Mouse (Mus musculus): ENCODE results near the gene Prkce.
A peak's percentile ranks its signal among the peaks of the same experiment; 100 is the strongest.

The Prkce gene

GRCm38 (mm10) chr17:86329273-86330075, 161.9 kb downstream of the Prkce start:
- no peak for DNase-seq (ENCODE audit: extremely low spot score, low read depth, low spot score)

DNA sequence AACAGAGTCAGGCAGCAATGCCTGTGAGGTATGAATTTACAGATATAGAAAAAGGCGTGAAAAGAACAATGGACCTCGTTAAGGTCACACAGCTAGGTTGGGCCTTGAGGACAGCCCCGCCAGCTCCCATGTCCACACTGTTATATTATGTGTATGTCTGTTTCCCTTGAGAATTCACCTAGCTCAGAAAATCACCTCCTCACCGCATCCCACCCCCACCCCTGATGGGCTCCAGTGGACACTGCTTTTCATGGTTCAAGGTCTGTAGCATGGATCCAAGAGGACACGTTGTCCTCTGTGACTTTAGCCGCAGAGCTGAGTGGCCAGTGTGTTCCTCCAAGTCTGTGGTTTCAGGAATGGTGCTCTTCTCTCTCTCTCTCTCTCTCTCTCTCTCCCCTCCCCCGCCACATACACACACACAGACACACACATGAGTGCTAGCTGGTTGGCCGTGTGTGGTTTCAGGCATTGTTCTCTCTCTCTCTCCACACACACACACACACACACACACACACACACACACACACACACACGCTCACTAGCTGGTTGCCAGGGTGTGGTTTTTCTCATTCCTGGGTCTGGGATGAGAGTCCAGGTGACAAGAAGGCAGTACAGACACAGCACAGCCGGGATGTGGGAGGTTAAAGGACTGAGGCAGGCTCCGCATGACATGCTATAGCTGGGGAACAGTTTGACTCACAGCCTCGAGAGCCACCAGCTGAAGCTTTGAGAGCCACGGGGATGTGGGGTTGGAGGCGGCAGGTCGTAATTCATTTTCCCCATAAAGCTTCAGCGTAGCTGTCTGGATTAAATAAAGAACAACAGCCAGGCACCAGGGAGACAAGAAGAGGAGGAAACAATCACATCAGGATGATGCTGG, 162.7 kb downstream of the Prkce start:
- no peak for DNase-seq (ENCODE audit: extremely low spot score, low read depth, low spot score)

DNA sequence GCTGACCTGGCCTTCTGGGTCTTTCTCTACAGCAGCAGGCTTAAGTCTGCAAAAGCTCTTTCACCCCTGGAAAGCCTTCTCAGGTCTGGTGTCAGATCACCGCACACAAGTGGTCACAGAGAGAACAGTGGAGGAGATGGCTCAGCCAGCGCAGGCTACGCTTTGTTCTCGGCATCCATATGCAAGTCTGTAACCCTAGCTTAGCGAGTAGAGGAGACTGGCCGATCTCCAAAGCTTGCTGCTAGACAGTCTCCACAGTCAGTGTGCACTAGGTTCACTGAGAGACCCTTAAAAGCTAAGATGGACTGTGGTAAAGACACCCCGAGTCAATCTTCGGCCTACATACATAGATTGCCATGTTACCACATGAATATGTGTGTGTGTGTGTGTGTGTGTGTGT, 164.2 kb downstream of the Prkce start:
- no peak for DNase-seq (ENCODE audit: extremely low spot score, low read depth, low spot score)

DNA sequence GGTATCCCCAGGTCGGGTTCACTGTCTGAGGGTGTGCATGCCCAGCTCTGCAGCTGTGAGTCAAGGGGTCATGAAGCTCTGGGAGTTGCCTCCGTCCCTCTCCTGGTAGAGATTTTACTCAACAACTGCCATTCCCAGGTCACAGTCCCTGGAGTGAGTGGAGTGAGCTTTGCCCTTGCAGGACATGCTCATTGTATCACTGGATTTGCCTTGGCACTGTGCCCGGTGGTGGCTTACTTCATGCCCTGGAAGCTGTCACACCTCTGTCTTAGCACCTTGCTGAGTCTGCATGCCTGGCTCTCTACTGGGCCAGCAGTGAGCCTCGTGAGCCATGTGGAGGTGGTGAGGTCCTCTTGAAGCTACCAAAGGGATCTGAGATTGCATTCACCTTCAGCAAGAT, 167.4 kb downstream of the Prkce start:
- DNase-seq (ENCODE audit: extremely low spot score, low read depth, low spot score) = no peak

DNA sequence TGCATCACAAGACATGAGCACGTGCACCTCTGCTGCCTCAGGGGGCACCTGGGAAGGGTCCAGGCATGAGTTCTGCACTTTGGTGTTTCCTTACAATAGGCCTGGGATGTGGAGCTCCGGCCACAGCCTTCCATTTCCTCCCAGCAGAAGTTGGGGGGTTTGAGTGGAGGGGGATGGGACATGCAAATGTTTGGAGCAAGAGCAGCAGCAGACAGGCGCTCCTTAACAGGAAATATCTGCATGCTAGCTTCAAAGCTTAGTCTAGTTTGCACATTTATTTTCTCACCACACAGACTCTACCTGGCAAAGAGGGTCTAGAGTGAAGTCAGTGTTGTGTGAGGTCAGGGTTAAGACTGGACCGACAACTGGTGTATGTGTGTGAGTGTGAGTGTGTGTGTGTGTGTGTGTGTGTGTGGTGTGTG, 169.1 kb downstream of the Prkce start:
- no peak for DNase-seq (ENCODE audit: extremely low spot score, low read depth, low spot score)

- DNase-seq (ENCODE audit: extremely low spot score, low read depth, low spot score) = no peak
Observed at GRCm38 (mm10) chr17:86337076-86337475, 169.5 kb downstream of the Prkce start.

- no peak for DNase-seq (ENCODE audit: extremely low spot score, low read depth, low spot score)
Observed at GRCm38 (mm10) chr17:86338328-86338727, 170.7 kb downstream of the Prkce start.

DNA sequence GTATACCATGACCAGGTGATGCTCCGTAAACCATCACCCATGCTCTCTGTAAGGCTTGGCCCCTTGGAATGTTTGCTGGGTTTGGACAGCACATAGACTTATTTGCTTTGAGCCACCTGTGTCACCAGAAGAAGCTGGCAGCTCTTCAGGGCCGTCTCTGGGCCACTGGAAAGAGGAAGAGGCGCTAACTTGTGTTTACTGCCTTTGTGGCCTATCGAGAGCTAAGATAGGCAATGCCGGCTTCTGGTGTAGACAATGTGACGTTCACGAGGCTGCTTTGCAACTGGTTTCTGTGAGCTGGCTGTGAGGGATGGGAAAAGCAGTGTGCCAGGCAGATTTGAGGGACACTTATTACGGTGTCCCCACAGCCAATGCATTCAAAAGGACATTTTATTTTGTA, 176.4 kb downstream of the Prkce start:
- DNase-seq (ENCODE audit: extremely low spot score, low read depth, low spot score) = no peak

- DNase-seq (ENCODE audit: extremely low spot score, low read depth, low spot score) = no peak
Observed at GRCm38 (mm10) chr17:86345234-86346005, 177.8 kb downstream of the Prkce start.

GRCm38 (mm10) chr17:86350236-86350635, 182.7 kb downstream of the Prkce start:
- no peak for DNase-seq (ENCODE audit: extremely low spot score, low read depth, low spot score)

GRCm38 (mm10) chr17:86350791-86351261, 183.2 kb downstream of the Prkce start:
- DNase-seq (ENCODE audit: extremely low spot score, low read depth, low spot score) = no peak

GRCm38 (mm10) chr17:86351282-86351681, 183.7 kb downstream of the Prkce start:
- DNase-seq (ENCODE audit: extremely low spot score, low read depth, low spot score) = no peak

GRCm38 (mm10) chr17:86352247-86353037, 184.9 kb downstream of the Prkce start:
- no peak for DNase-seq (ENCODE audit: extremely low spot score, low read depth, low spot score)

- DNase-seq (ENCODE audit: extremely low spot score, low read depth, low spot score) = no peak
Observed at GRCm38 (mm10) chr17:86353679-86354078, 186.1 kb downstream of the Prkce start.

- DNase-seq (ENCODE audit: extremely low spot score, low read depth, low spot score) = no peak
Observed at GRCm38 (mm10) chr17:86354101-86354500, 186.5 kb downstream of the Prkce start.

DNA sequence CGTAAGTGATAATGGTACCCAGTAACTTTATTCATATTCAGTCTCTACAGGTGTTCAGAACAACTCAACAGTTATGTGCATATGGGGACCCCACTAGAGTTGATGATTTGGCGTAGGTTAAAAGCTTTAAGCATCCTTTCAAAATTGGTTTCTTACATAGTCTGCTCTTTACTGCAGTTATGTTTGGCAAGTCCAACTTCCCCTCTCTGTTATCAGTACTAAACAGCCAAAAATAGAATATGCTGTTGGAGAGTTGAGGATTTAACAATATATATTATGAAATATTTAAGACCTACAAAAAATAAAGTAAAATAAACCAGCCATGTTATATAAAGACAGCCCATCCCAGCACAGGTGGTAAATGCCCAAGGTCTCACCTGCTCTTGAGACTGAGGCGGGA, 187.3 kb downstream of the Prkce start:
- DNase-seq (ENCODE audit: extremely low spot score, low read depth, low spot score) = no peak

GRCm38 (mm10) chr17:86355318-86355717, 187.7 kb downstream of the Prkce start:
- DNase-seq (ENCODE audit: extremely low spot score, low read depth, low spot score) = no peak

- DNase-seq (ENCODE audit: extremely low spot score, low read depth, low spot score) = no peak
Observed at GRCm38 (mm10) chr17:86355772-86356451, 188.3 kb downstream of the Prkce start.

GRCm38 (mm10) chr17:86358388-86358787, 190.8 kb downstream of the Prkce start:
- peak; percentile 35 for DNase-seq (ENCODE audit: extremely low spot score, low read depth, low spot score)

GRCm38 (mm10) chr17:86358847-86359246, 191.3 kb downstream of the Prkce start:
- no peak for DNase-seq (ENCODE audit: extremely low spot score, low read depth, low spot score)
